Mouse (Mus musculus) heart, postnatal 0 days (tissue): Measurements from ENCODE around the gene Med10.

Experiments
- CTCF ChIP-seq: IDR thresholded peaks from 2 replicates; pipeline ENCODE4 v1.5.1; 2016; ENCODE audit warnings: antibody characterized with exemption, control low read depth, low read depth
- EP300 ChIP-seq: IDR thresholded peaks from 2 replicates; pipeline ENCODE4 v1.6.1; 2016; ENCODE audit warnings: antibody characterized with exemption, low read depth

DNA sequence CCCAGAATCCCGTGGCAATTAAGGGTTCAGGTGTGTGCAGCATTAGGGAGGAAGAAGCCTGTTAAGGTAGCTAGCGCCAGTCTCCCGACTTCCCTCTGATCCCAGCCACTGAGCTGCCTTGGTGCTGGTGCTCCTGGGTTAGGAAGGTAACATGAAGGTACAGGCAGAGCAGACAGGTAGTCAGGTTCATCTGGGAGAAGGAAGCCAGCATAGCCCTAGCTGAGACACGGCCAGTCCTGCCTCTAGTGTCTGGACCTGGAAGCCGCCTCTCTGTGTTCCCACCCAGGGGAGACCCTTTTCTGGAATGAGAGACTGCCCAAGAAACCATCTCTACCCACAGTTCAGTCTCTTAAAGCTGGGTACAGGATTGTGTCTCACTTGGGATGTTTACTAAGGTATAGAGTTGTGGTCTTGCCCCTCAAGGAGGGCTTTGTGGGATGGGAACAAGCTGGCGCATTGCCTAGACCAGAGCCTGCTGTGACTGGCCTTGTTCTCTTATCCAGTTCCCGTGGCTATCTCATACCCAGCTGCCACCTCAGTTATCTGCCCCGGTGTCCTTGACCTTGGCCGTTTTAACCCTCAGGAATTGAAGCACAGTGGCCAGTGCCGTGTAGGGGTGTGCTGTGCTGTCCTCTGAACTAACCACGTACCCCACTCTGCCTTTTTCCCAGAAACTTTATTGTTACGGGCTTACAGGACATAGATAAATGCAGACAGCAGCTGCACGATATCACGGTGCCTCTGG, 8.9 kb downstream of the Med10 start:
- no peak for TF ChIP-seq CTCF
- TF ChIP-seq EP300 = no peak
